Mouse (Mus musculus) left cerebral cortex, adult 2 months (tissue): Measurements from ENCODE around the gene Fam98a. TPM values are rescaled to one million over a fixed set of nuclear protein-coding genes. Genes with fewer than 3 reads are reported as not detected.

Source experiments
- DNase-seq, 2 experiments: peaks; one replicate each; pipeline ENCODE4 v3.0.0; 2021 to 2022; ENCODE audit warnings: low spot score in 2 of 2, mixed read lengths in 1 of 2; ENCODE audit errors: extremely low spot score in 1 of 2
- H3K27ac ChIP-seq: fragments of 200-600 bp; 2 replicates; pipeline ENCODE4 v1.8.1; 2022
- H3K4me3 ChIP-seq: fragments of 200-600 bp; 2 replicates; pipeline ENCODE4 v1.8.1; 2022
- CTCF ChIP-seq: fragments of 200-600 bp; IDR thresholded peaks from 2 replicates; pipeline ENCODE4 v1.8.1; 2022; ENCODE audit warnings: antibody characterized with exemption, mild to moderate bottlenecking, moderate library complexity
- intact Hi-C: fragments of 180-260 bp; cut with DNase I; formaldehyde crosslinking; loops from one replicate; pipeline ENCODE4 v1.15.1; 2025
- total RNA-seq, 2 experiments: library from RNA; stranded (reverse); gene quantifications; 2 replicates each; pipeline ENCODE4 v1.2.3; 2021

The Fam98a gene
- total RNA-seq, 2 experiments from 2014 or later: 44.8 to 50.0 TPM

DNA sequence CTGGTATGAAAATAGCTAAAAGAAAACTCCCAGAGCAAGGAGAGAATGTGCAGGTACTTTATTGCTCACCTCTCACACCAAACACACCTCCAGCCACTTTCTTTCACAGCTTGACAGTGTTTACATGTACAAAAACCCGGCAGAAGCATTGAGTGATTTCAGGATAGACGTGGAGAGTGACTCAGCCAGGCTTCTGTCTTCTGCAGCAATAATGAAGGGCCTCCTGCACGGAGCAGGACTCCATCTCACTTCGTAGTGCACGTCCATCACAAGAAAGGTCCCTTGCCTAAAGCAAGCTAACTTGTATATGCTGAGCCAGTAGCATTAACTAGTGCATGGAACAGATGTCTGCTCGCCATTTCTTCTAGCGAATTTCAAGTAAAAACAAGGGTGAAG, 14.7 kb downstream of the Fam98a start:
- no peak for DNase-seq
- Histone ChIP-seq H3K27ac (no peak overlapping the region), H3K4me3 (no peak overlapping the region)
- intact Hi-C loops: loop anchor here (5.0 to 10.0 kb wide), 6 partner anchors 75 to 862 kb away; no protein-coding TSS in a partner anchor
- TF ChIP-seq CTCF: no peak

DNA sequence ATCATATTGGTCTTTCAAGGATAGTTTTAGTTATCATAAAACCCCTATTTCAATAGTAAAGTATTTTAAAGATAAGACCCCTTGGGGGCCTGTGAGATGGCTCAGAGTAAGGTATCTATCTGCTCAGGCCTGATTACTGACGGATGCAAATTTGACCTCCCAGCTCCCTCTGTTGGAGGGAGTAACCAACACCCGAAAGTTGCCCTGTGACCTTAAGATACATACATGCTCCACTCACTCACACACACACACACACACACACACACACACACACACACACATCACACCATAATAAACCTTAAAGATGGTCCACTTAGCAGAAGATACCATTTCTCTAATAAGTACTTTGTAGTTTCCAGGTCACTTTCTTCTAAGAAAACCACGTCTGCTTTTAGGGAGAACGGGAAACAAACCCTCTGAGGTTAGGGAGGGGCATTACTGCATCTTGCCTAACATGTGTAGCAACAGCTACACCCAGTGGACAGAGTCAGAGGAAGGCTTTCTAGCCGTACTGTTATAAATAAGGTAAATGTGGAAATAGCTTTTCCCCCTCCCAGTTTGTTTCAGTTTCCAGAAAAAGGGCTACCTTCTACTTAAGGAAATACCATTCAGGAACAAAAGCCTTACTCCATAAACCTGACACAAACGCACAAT, 15.2 kb downstream of the Fam98a start:
- Histone ChIP-seq H3K27ac (no peak overlapping the region), H3K4me3 (no peak overlapping the region)
- TF ChIP-seq CTCF: peak; percentile 80
- peak in 1 of 2 experiments; percentile 42 for DNase-seq
- intact Hi-C loops: loop anchor here (5.0 to 10.0 kb wide), 6 partner anchors 74 to 862 kb away; no protein-coding TSS in a partner anchor

DNA sequence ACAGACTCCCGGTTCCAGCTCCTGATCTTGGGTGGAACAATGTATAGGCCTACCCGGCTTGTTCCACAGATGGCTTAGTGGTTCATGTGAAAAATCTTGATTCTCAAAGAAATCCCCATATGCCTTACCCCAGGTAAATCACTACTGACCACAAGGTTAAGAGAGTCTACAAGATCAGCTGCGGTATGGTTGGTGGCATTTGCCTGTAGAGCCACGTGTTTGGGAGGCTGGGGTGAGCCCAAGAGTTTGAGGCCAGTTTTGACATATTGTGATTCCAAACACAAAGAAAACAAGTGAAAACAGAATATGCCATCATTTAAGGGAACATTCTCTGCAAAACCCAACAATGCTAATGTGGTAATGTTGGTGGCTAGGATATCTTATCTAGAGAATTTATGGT, 16.1 kb downstream of the Fam98a start:
- intact Hi-C loops: loop anchor here (5.0 to 10.0 kb wide), 6 partner anchors 73 to 861 kb away; no protein-coding TSS in a partner anchor
- Histone ChIP-seq H3K4me3 (no peak overlapping the region), H3K27ac (no peak overlapping the region)
- DNase-seq: no peak
- no peak for TF ChIP-seq CTCF

DNA sequence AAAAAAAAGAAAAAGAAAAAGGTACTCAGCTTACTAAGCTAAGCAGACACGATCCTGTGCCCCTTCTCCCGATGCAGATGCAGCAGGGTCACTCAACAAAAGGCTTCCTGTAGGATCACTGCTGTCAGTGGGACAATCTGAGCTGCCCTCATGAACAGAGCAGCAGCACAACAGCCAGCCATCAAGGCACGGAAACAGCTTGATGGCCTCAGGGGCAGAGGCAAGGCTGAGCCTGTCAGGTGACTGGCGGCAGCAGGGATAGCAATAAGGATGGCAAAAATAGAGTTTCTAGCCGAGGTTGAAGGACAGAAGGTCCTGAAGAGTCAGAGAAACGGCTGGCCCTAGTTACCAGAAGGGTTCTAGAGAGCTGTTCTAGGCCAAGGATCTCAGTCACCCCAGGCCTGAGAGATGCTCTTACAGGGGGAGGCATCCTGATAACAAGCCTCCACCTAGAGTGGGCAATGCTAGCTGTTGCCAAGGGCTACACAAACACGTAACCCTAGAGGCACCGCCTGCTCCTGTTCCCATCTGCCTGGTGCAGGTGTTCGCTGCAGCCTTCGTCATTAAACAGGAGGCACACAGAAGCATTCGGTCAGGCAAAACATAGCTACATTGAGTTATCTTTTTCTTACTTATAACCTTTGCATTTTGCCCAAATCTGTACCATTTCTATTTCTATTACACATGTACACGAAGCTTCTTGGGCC, 17.3 kb downstream of the Fam98a start:
- no peak for TF ChIP-seq CTCF
- intact Hi-C loops: loop anchor here (5.0 to 10.0 kb wide), 6 partner anchors 72 to 860 kb away; no protein-coding TSS in a partner anchor
- Histone ChIP-seq H3K4me3 (no peak overlapping the region), H3K27ac (no peak overlapping the region)
- DNase-seq: no peak

DNA sequence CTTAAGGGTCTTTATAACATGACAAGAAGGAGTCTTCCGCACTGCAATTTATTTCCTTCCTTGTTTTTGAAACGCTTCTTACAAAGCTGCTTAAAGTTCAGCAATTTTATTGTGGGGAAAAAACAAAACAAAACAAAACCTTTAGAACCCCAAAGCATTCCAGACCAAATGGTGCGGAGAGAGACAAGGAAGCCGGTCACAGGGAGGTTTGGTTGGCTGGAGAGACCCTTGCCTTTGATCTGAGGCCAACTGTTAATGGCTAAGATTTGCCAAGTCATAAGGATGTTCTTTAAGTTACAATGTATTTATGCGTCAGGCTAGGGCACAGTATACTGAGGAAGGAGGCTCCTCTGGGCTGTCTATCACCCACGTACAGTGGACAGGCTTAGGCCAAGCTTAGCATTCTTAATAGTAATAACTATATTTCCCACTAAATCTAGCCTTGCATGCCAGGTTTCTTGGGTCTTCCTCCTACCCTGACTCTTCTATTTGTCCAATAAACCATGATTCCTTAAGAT, 19.2 kb downstream of the Fam98a start:
- no peak for TF ChIP-seq CTCF
- H3K27ac ChIP-seq: no peak overlapping the region
- no peak for DNase-seq
- intact Hi-C loops: loop anchor here (10.0 kb wide), 3 partner anchors 128 to 858 kb away; no protein-coding TSS in a partner anchor
- no peak overlapping the region for H3K4me3 ChIP-seq

DNA sequence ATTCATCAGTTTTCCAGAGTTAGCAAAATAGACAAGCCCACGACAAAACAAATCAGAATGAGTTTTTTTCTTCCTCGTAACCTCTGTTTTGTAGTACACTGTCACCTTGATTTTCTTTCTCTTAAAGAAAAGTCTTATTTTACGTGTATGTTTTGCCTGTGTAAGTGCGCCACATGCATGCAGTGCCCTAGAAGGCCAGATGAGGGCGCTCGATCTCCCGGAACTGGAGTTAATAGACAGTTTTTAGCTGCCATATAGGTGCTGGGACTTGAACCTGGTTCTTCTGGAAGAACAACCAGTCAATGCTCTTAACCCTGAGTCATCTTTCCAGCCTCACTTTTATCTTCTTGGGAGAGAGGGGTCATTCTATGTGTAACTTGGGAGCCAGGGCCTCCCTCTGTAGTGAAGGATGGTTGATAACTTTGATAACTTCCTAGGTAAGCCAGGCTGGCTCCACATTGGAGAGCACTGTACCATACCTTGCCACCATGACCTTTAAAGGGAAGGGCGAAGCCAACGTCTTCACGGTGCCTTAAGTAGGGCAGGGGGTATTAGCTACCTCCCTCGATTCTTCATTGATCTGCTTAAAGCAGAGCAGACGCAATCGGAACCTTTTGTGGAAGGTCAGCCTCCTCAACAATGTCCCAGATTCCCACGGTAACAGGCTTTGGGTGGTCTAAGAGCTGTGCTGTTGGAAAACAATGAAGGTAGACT, 22.4 kb downstream of the Fam98a start:
- no peak for DNase-seq
- intact Hi-C loops: no loop called here
- Histone ChIP-seq H3K27ac (no peak overlapping the region), H3K4me3 (no peak overlapping the region)
- TF ChIP-seq CTCF: peak; percentile 7

DNA sequence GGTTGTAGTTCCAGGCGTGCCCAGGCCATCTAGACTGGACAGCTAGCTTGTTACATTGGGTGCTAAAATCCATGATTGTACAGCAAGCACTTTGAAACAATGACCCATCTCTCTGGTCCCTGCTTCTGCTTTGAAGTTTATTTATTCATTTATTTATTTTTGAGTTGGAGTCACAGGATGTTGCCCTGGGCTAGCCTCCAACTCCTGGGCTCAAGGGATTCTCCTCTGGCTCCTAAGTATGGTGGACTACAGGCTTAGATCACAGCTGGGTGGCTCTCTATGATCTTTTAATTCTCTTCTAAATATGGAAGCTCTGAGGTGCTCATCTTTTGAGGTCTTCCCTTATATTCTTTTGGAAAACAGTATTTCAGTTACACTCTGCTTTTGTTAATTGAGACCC, 25.3 kb downstream of the Fam98a start:
- Histone ChIP-seq H3K27ac (no peak overlapping the region), H3K4me3 (no peak overlapping the region)
- TF ChIP-seq CTCF: no peak
- no peak for DNase-seq
- intact Hi-C loops: no loop called here

DNA sequence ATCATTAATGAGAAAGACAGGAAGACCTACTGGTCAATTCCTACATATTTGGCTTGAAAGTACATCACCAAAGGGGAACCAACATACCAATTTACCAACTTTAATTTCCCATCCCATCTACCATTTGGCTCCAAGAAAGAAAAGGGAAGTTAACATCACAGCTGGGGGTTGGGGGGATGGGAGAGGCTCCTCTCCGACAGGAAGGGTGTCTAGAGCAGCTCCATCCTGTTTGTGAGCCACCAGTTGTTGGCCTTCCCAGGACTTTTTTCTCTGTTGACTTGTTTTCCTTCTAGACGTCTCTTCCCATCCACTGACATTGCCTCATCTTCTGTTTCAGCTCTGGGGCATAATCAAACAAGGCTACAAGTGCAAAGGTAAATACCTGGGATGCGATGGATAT, 27.9 kb downstream of the Fam98a start:
- intact Hi-C loops: no loop called here
- Histone ChIP-seq H3K27ac (no peak overlapping the region; the same call in 1 of the 2 replicates), H3K4me3 (no peak overlapping the region)
- DNase-seq: no peak
- TF ChIP-seq CTCF: no peak

DNA sequence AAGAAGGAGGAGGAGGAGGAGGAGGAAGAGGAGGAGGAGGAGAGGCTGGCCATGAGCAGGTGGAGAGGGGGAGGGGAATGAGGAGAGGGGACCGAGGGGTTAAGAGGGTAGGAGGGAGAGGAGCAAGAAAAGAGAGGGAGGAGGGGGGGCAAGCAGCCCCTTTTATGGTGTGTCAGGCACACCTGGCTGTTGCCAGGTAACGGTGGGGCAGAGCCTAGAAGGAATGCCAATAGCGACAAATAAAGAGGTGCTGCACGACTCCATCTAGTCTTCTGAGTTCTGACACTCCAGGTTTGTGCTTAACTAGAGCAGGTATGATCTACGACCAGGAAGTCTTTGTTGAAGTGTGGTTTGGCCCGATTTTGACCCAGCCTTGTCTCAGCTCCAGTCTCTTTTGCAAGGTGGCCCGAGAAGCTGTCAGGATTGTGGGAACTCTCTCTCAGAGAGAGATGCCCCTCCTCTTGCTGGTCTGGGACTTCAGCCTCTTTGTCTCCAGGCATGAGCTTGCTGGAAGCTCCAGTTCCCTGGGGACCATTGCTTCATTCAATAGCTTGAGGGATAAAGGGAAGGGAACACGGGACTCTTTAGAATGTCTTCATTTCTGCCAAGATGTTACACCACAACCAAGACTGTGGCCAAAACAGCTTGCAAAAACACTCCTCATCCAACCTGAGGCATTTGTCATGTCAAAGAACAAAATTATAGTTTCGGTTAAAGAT, 29.2 kb downstream of the Fam98a start:
- H3K4me3 ChIP-seq: no peak overlapping the region
- intact Hi-C loops: no loop called here
- DNase-seq: no peak
- H3K27ac ChIP-seq: no peak overlapping the region
- no peak for TF ChIP-seq CTCF

DNA sequence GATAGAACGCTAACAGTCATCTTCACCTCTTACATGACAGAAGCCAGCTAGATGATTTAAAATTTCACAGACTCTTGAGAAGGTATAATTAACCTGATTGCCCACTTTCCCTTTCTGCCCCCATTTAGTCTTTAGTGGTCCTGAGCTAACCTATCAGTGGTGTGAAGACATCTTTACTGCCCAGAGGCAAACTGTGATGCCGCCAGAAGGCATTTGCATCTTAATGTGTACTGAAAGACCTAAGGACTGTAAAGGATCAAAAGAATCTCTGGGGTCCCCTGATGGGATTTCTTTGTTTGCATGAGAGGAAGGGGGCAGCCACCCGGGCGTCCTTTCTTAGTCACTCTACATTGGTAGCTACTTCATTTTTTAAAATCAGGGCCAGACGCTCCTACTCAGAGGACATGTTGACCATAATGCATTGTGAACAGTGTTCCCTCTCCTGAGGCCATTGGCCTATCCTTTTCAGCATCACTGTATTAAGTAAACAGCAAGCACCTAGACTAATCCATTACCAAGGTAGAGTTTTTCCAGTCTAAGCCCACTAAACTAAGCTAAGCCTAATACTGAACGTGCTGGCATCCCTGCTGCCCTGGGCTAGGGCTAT, 30.4 kb downstream of the Fam98a start:
- Histone ChIP-seq H3K4me3 (no peak overlapping the region), H3K27ac (no peak overlapping the region)
- DNase-seq: no peak
- no peak for TF ChIP-seq CTCF
- intact Hi-C loops: no loop called here

DNA sequence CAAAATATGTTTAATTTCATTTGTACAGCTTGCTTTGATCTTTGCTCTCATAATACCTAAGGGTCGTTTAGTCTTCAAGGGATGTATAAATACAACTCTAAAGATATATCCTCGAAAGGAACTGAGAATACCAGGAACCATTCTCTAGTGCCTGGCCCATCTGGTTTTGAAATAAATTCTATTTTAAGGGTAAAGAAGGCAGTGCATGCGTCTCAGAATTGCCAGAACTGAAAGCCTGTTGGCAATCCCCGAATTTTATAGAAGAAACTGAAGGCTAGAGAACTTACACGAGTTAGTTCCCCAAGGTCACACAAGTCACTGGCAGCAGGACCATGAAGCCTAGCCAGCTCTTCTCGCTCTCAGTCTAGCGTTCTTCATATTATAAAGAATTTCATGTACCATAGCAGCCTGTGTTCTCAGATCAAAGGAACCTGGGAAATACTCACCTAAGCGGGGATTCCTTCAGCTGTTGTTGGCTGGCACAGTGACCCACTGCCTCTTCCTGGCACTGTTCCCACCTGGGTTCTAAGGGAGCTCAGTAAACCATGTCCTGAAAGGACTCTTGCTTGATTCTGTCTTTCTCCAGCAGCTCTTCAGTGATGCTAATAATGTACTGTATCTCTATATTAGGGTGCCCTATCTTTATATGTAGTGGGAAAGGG, 32.4 kb downstream of the Fam98a start:
- DNase-seq: no peak
- intact Hi-C loops: no loop called here
- TF ChIP-seq CTCF: no peak
- Histone ChIP-seq H3K4me3 (no peak overlapping the region), H3K27ac (peak overlapping the region; percentile 45; the same call in 1 of the 2 replicates)
